Mouse (Mus musculus) forebrain, embryonic 16.5 days (tissue): Measurements from ENCODE around the gene Dgkb. TPM values are rescaled to one million over a fixed set of nuclear protein-coding genes. Genes with fewer than 3 reads are reported as not detected.

ENCODE experiments used
- ATAC-seq: fragments of 200-750 bp; cut with Nextera tagmentation; 2 replicates; pipeline ENCODE4 v1.8.0; 2017; ENCODE audit warnings: mild to moderate bottlenecking, moderate library complexity
- H3K27ac ChIP-seq: fragments of 300-500 bp; sonication (generic); 2 replicates; pipeline ENCODE4 v1.5.1; 2014; ENCODE audit warnings: low read length, control low read depth
- H3K27me3 ChIP-seq: fragments of 300-500 bp; sonication (generic); replicated peaks from 2 replicates; pipeline ENCODE4 v1.6.1; 2014; ENCODE audit warnings: low read length; ENCODE audit not compliant: control insufficient read depth, insufficient read depth
- H3K36me3 ChIP-seq: fragments of 300-500 bp; sonication (generic); 2 replicates; pipeline ENCODE4 v1.6.1; 2014; ENCODE audit not compliant: control insufficient read depth, insufficient read depth
- H3K4me1 ChIP-seq: fragments of 300-500 bp; sonication (generic); replicated peaks from 2 replicates; pipeline ENCODE4 v1.6.1; 2014; ENCODE audit warnings: low read length; ENCODE audit not compliant: control insufficient read depth, insufficient read depth
- H3K4me2 ChIP-seq: fragments of 300-500 bp; sonication (generic); 2 replicates; pipeline ENCODE4 v1.6.1; 2014; ENCODE audit warnings: mild to moderate bottlenecking, low read length, control low read depth
- H3K4me3 ChIP-seq: fragments of 300-500 bp; sonication (generic); replicated peaks from 2 replicates; pipeline ENCODE4 v1.5.1; 2014; ENCODE audit warnings: mild to moderate bottlenecking, low read length, control low read depth
- H3K9ac ChIP-seq: fragments of 300-500 bp; sonication (generic); replicated peaks from 2 replicates; pipeline ENCODE4 v1.6.1; 2014; ENCODE audit warnings: low read depth, low read length, control low read depth
- H3K9me3 ChIP-seq: fragments of 300-500 bp; sonication (generic); 2 replicates; pipeline ENCODE4 v1.6.1; 2016; ENCODE audit warnings: low read length; ENCODE audit not compliant: control insufficient read depth
- WGBS: fragments of 180-500 bp; shearing (Covaris S2); extraction: QIAGEN DNeasy Blood & Tissue Kit; methylation state at CpG from one replicate; pipeline ENCODE4 v1.1.7; 2014; 5-methylcytosine and 5-hydroxymethylcytosine counted together
- polyA plus RNA-seq: library from polyadenylated mRNA; unstranded; fragments of >200 nt; fragmentation: Nextera tagmentation; extraction: Ambion mirVana; gene quantifications from 2 replicates; pipeline ENCODE4 v1.2.1, GENCODE M21; 2015

Gene Dgkb
- polyA plus RNA-seq, 1 experiment from 2014 or later, result 6.4 TPM

- 1% methylated on average over 10 of the region's 10 CpGs for WGBS
- no peak overlapping the region for H3K27ac ChIP-seq
- no peak for ATAC-seq
These were observed 63.9 kb downstream of the Dgkb start for GRCm38 (mm10) chr12:37881376-37881775.

DNA sequence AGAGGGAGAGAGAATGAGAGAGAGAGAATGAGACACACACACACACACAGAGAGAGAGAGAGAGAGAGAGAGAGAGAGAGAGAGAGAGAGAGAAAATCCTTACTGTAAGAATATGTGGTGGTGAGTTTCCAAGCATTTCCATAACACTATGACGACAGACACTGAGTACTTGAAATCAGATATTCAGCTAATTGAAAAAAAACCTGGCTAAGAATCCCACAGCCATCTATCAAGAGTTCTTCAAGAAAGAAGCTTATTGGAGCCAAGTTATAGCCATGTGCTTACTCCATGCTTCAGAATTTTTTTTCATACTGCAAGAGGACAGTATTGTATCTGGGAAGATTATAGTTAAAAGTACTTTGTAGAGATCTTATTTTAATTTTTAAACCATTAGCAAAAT, 65.3 kb downstream of the Dgkb start:
- H3K36me3 ChIP-seq, result no peaks in the 10 kb centered on the region
- ATAC-seq, result no peak
- no peak overlapping the region for H3K27ac ChIP-seq
- no peak overlapping the region for H3K4me2 ChIP-seq
- no peaks in the 10 kb centered on the region for H3K27me3 ChIP-seq
- no peaks in the 10 kb centered on the region for H3K9me3 ChIP-seq
- H3K4me1 ChIP-seq, result peaks cover 8% of the 10 kb centered on the region; the same call in 1 of the 2 replicates
- WGBS, result 42% methylated on average over 1 of the region's 1 CpGs
- H3K9ac ChIP-seq, result no peak overlapping the region
- no peak overlapping the region for H3K4me3 ChIP-seq

More at GRCm38 (mm10) chr12:37881376-37881775, 63.9 kb downstream of the Dgkb start:
- Histone ChIP-seq H3K9ac (peak overlapping the region; percentile 62), H3K4me3 (peak overlapping the region; percentile 48), H3K36me3 (no peaks in the 10 kb centered on the region), H3K4me1 (peaks cover 8% of the 10 kb centered on the region; the same call in 1 of the 2 replicates), H3K9me3 (no peaks in the 10 kb centered on the region), H3K27me3 (no peaks in the 10 kb centered on the region), H3K4me2 (peak overlapping the region; percentile 75)

DNA sequence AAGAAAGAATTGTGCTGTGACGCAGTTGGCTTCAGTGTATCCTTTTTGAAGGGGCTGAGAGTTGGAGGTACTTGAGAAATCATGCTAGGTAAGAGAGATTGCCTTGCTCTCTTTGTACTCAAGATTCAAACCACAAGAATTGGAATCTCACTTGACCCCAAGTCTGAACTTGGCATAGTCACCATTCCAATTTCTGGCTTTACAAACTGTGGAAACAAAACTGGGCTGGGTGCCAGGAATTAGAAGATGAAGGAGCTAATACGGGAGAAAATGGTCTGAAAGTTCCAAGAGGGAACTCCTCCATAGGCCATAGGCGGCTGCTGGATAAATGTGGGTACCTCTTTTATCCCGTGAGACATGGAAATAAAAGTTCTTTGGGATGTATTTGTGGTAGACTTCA, 66.3 kb downstream of the Dgkb start:
- no peak for ATAC-seq
- Histone ChIP-seq H3K9ac (no peak overlapping the region), H3K36me3 (no peaks in the 10 kb centered on the region), H3K9me3 (no peaks in the 10 kb centered on the region), H3K27ac (no peak overlapping the region), H3K4me3 (no peak overlapping the region), H3K4me1 (peaks cover 8% of the 10 kb centered on the region; the same call in 1 of the 2 replicates), H3K4me2 (no peak overlapping the region), H3K27me3 (no peaks in the 10 kb centered on the region)
- 45% methylated on average over 4 of the region's 4 CpGs for WGBS

DNA sequence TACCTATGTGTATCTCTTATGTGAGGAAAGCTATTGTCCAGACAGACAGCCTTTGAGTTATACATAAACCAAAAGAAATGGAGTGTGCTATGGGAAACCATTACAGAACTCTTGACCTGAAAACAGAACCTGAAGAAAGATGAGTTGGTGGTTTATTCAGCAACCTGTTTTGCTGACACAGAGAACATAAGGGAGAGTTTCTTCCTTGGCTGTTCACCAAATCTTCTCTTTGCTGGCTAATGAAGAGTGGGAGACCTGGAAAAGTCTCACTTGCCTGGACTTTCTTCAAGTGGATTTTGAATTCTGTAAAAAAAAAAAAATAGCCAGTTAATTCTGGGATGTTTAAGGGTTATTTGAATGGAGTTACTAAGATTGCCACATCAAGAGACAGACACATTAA, 71.1 kb downstream of the Dgkb start:
- Histone ChIP-seq H3K4me1 (no peaks in the 10 kb centered on the region), H3K36me3 (no peaks in the 10 kb centered on the region), H3K27me3 (no peaks in the 10 kb centered on the region), H3K27ac (no peak overlapping the region), H3K4me3 (no peak overlapping the region), H3K9ac (no peak overlapping the region), H3K4me2 (no peak overlapping the region), H3K9me3 (no peaks in the 10 kb centered on the region)
- ATAC-seq, result no peak

GRCm38 (mm10) chr12:37889431-37889830, 71.9 kb downstream of the Dgkb start:
- Histone ChIP-seq H3K4me2 (no peak overlapping the region), H3K27me3 (no peaks in the 10 kb centered on the region), H3K27ac (no peak overlapping the region), H3K9me3 (no peaks in the 10 kb centered on the region), H3K36me3 (no peaks in the 10 kb centered on the region), H3K4me1 (no peaks in the 10 kb centered on the region), H3K9ac (no peak overlapping the region), H3K4me3 (no peak overlapping the region)
- WGBS, result 68% methylated on average over 4 of the region's 4 CpGs
- ATAC-seq, result no peak

- no peak overlapping the region for H3K4me2 ChIP-seq
- no peak overlapping the region for H3K27ac ChIP-seq
- WGBS, result 93% methylated on average over 3 of the region's 3 CpGs
- ATAC-seq, result no peak
- no peak overlapping the region for H3K9ac ChIP-seq
- no peaks in the 10 kb centered on the region for H3K36me3 ChIP-seq
- H3K9me3 ChIP-seq, result no peaks in the 10 kb centered on the region
- H3K4me1 ChIP-seq, result no peaks in the 10 kb centered on the region
- no peaks in the 10 kb centered on the region for H3K27me3 ChIP-seq
- H3K4me3 ChIP-seq, result no peak overlapping the region
These were observed 73.8 kb downstream of the Dgkb start for GRCm38 (mm10) chr12:37891336-37891735.

- WGBS, result 96% methylated on average over 2 of the region's 2 CpGs
- no peak for ATAC-seq
- Histone ChIP-seq H3K9ac (no peak overlapping the region), H3K4me1 (no peaks in the 10 kb centered on the region), H3K4me3 (no peak overlapping the region), H3K36me3 (no peaks in the 10 kb centered on the region), H3K27me3 (no peaks in the 10 kb centered on the region), H3K27ac (no peak overlapping the region), H3K9me3 (no peaks in the 10 kb centered on the region), H3K4me2 (no peak overlapping the region)
These were observed 124.6 kb downstream of the Dgkb start for GRCm38 (mm10) chr12:37942163-37942562.

DNA sequence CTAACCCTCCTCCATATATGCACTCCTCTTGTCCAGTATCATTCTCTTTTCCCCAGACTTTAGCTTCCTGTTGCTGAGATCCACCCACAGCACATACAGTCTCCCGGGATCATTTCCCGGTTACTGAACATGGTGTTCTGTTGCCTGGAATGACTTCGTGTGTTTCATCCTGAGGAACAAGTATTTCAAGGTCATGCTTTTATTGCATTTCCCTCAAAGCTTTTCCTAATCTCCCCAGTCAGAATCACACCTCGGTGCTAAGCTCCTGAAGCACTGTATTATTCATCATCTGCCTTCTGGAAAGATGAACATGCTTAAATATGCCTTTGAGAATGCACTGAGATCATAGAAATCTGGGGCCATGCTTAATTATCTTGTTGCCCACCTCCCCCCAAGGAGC, 138.7 kb downstream of the Dgkb start:
- ATAC-seq, result no peak
- H3K9ac ChIP-seq, result no peak overlapping the region
- H3K9me3 ChIP-seq, result peaks cover 4% of the 10 kb centered on the region; the same call in 1 of the 2 replicates
- no peaks in the 10 kb centered on the region for H3K36me3 ChIP-seq
- no peak overlapping the region for H3K4me2 ChIP-seq
- no peaks in the 10 kb centered on the region for H3K27me3 ChIP-seq
- WGBS, result 87% methylated on average over 4 of the region's 4 CpGs
- H3K4me3 ChIP-seq, result no peak overlapping the region
- H3K27ac ChIP-seq, result no peak overlapping the region
- H3K4me1 ChIP-seq, result no peaks in the 10 kb centered on the region

- H3K27ac ChIP-seq, result no peak overlapping the region
- no peaks in the 10 kb centered on the region for H3K9me3 ChIP-seq
- H3K36me3 ChIP-seq, result no peaks in the 10 kb centered on the region
- no peaks in the 10 kb centered on the region for H3K27me3 ChIP-seq
- WGBS, result 65% methylated on average over 1 of the region's 1 CpGs
- no peak overlapping the region for H3K4me2 ChIP-seq
- no peaks in the 10 kb centered on the region for H3K4me1 ChIP-seq
- ATAC-seq, result no peak
- no peak overlapping the region for H3K9ac ChIP-seq
- no peak overlapping the region for H3K4me3 ChIP-seq
These were observed 154.0 kb downstream of the Dgkb start for GRCm38 (mm10) chr12:37971482-37971881.

DNA sequence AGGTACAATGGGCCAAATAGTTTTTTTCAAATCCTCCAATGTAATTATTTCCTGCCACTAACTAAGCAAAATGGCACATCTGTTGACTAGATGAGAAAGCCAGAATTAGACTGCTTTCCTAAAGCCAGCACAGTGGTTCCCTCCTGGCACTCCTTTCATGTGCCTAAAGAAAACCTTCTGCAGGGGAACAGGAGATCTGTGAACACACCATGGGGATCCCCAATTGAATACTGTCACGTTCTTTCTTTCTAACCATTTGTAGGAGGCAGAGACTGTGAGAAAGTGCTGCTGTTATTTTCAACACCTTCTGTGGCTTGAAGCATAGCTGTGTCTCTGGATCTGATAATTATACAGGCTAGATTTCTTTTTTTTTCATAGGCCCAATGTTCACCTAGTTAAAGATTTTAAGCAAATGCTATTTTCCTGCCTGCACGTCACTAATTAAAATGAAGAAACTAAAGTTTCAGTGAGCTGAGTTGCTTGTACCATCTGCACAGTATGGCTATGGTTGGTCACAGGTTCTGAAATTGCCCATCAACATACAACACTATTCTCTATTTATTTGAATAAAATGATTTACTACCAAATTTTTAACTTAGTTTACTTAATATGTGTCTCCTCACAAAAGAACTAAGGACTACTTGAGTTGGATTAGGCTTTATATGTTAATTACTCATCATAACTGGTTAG, 161.1 kb downstream of the Dgkb start:
- peak; percentile 94 for ATAC-seq

More for the DNA sequence above, 161.1 kb downstream of the Dgkb start:
- Histone ChIP-seq H3K4me3 (no peak overlapping the region), H3K4me2 (no peak overlapping the region), H3K4me1 (no peaks in the 10 kb centered on the region), H3K27me3 (no peaks in the 10 kb centered on the region), H3K9ac (no peak overlapping the region), H3K36me3 (no peaks in the 10 kb centered on the region), H3K9me3 (no peaks in the 10 kb centered on the region), H3K27ac (no peak overlapping the region)
- WGBS, result 7% methylated on average over 2 of the region's 2 CpGs
